Mouse (Mus musculus): ENCODE results near the gene Zfhx3. TPM values are rescaled to one million over a fixed set of nuclear protein-coding genes. Genes with fewer than 3 reads are reported as not detected.
A peak's percentile ranks its signal among the peaks of the same experiment; 100 is the strongest.

The Zfhx3 gene
- polyA plus RNA-seq, 1 experiment: 1.5 TPM

DNA sequence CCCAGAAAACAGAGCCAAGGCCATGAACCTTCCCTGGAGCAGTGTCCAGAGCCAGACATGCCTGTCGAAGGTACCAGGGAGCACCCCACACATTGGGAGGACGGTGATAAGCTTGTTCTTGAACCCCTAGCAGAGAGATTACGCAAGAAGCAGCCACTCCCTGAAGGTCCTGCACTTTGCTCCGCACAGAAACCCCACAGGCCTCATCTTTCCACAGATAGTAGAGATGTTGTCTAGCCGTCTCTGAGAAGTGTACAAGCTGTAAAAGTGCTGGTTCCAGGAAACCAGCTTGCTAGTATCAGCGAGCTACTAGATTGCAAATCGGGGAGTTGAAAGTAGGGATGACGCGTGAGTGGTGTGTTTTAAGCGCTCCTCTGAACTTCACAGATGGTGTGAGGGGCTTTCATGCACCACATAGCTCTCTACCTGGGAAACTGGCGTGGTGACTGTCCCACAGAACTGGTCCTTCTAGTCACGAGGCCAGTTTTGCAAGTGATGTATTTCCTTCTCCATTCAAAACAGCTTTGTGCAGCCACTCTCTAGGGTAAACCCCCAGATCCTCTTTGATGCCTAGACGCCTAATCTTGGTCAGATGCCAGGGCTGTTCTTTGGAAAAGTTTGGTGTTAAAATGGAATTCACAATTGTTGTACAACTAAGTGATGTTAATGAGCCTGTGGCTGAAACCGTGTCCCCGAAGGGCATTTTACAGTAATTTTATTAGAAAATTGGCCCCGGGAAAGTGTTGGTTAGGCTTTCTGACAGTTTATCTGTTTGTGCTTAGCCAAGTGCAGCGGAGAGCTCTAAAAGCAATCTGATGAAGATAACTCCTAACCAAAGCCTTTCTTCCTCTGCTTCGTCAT is 993.6 kb downstream of the Zfhx3 start:
- no peak for DNase-seq (ENCODE audit: extremely low spot score in 1 of 2, low spot score in 1 of 2)

DNA sequence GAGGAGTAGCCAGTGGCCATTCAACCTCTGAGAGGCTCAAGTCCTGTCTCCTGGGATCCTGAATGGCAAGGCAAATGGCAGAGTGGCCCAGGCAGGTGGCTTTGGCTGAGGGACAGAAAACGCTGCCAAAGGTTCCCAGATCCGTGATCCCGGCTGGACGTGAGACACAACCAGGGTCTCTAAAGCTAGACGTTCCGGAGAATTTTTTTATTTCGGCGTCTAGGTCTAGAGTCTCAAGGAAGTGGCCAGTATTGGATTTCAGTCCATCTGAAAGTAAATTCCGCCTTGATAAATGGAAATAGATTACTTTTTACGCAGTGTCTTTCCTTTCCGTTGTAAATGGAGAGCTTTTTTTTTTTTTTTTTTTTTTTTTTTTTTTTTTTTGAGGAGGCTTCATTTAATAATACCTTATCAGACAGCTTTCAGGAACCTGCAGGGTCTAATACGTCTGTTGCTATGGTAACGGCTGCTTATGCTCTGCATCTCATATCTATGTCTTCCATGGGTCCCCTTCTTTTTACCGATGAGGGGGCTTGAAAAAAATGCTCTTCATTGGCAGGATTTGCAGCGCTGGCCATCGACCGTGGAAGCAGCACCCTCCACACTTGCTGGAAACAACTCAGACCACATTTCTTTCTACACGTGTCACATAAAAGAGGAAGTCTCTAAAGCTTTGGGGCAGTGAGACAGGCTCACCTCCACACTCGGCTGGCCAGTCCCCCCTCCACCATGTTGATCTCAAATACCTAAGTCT is 994.4 kb downstream of the Zfhx3 start:
- DNase-seq (ENCODE audit: extremely low spot score in 1 of 2, low spot score in 1 of 2): no peak

DNA sequence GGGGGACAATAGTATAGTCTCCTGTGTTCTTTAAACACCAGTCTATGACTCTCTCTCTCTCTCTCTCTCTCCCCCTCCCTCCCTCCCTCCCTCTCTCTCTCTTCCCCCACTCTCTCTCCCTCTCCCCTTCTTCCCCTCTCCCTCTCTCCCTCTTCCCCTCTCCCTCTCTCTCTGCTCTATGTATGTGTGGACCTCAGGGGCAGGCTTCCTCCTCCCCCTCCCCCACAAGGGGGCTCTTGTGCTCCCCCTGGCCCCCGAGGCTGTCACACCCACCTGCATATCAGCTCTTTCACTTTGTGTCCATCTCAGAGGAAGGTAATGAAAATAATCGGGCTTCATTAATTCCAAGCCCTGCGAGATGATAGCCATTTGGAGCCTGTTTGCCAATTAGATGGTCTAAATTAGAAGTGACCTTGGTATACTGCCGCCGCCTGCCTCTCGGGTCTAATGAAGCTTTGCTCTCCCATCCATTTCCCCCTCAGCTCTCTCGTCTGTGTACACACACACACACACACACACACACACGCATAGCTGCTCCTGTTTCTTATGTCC is 995.5 kb downstream of the Zfhx3 start:
- no peak for DNase-seq (ENCODE audit: extremely low spot score in 1 of 2, low spot score in 1 of 2)

DNA sequence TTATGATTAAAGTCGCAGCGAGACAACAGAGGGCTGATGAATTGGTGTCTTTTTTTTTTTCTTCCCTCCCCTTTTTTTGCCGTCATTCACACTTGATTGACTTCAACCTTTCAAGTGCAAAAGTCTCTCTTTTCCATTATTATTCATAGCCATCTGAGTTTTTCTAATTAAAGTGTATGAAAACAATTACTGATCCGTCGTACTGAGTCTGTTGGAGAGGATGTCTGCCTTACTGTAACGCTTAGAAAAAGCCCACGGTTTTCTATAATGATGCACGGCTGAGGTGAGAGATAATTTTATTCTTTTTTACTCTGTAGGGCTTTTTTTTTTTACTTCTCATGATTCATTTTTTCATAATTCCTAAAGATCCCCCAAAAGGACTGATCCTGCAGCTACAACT is 1000.2 kb downstream of the Zfhx3 start:
- DNase-seq (ENCODE audit: extremely low spot score in 1 of 2, low spot score in 1 of 2): no peak

DNA sequence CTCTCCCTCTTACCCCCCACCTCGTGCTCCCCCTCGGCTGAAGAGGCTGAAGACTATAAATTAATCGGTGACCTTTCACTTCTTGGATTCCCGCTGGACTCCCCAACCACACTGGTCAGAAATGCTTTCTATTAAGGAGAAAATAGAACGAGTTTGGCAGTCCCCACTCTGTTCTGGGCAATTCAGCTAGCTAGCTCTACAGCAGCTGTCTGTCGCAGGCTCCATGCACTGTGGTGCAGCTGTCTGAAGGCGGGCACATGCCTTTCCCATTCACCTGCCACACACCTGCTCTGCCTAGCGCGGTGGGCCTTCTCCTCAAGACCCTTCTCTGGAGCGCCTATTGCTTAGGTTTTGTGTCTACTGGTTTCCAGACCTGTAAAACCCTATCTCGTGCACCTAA is 1000.7 kb downstream of the Zfhx3 start:
- no peak for DNase-seq (ENCODE audit: extremely low spot score in 1 of 2, low spot score in 1 of 2)

DNA sequence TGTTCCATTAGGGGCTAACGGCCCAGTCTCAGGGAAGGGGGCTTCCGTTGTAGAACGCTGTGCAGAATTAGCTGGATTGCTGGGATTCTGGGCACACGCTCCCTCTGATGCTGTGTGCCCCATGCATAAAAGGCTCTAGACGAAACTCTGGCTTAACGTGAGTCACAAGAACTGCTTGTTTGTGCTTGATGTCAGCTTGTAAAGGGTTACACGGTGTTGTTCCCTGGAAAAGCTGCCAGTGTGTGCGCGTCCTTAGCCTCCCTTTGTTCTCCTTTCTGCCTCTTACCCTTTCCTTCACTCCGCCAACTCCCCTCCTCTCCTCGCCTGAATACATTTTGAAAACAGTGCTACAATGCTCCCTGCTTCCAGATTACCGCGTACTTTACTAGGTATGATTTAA is 1001.9 kb downstream of the Zfhx3 start:
- DNase-seq (ENCODE audit: extremely low spot score in 1 of 2, low spot score in 1 of 2): no peak

DNA sequence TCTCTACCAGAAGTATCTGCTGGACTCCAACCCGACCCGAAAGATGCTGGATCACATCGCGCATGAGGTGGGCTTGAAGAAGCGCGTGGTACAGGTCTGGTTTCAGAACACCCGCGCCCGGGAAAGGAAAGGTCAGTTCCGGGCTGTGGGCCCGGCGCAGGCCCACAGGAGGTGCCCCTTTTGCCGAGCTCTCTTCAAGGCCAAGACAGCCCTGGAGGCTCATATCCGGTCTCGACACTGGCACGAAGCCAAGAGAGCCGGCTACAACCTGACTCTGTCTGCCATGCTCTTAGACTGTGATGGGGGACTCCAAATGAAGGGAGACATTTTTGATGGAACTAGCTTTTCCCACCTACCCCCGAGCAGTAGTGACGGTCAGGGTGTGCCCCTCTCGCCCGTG is 1007.9 kb downstream of the Zfhx3 start:
- no peak for DNase-seq (ENCODE audit: extremely low spot score in 1 of 2, low spot score in 1 of 2)

DNA sequence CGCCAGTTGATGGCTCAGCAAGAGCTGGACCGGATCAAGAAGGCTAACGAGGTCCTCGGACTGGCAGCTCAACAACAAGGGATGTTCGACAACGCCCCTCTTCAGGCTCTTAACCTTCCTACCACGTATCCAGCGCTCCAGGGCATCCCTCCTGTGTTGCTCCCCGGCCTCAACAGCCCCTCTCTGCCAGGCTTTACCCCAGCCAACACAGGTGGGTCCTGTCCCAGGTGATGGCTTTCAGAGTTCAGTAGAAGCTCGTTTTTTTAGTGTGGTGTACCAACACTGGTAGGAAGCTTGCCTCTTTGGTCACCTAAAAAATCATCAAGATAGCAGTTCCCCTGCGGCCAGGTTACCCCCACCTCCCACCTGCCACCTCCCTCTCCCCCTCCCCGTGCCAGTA is 1009.1 kb downstream of the Zfhx3 start:
- DNase-seq (ENCODE audit: extremely low spot score in 1 of 2, low spot score in 1 of 2): no peak

DNA sequence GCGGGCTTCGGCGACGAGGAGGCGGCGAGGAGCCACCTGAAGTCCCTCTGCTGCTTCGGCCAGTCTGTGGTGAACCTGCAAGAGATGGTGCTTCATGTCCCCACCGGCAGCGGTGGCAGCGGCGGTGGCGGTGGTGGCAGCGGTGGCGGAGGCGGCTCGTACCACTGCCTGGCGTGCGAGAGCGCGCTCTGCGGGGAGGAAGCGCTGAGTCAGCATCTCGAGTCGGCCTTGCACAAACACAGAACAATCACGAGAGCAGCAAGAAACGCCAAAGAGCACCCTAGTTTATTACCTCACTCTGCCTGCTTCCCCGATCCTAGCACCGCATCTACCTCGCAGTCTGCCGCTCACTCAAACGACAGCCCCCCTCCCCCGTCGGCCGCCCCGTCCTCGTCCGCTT is 1014.0 kb downstream of the Zfhx3 start:
- DNase-seq (ENCODE audit: extremely low spot score in 1 of 2, low spot score in 1 of 2): no peak

DNA sequence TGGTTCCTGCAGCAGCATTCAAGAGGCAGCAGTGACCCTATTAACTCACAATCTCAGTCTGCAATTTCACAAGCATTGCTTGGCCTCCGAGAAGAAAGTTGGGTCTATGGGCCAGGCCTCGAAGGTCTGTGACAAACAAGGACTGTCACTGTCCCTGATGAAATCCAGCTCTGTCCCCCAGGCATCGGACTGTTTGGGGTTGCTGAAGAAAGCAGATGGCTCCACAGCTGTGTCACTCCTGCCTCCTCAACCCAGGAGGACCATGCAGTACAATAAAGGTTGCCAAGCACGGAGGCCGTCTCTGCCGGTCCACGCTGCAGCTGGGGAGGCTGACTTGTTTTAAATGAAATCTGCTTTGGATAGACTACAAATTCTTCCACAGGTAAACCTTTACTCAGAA is 1020.1 kb downstream of the Zfhx3 start:
- no peak for DNase-seq (ENCODE audit: extremely low spot score in 1 of 2, low spot score in 1 of 2)

DNA sequence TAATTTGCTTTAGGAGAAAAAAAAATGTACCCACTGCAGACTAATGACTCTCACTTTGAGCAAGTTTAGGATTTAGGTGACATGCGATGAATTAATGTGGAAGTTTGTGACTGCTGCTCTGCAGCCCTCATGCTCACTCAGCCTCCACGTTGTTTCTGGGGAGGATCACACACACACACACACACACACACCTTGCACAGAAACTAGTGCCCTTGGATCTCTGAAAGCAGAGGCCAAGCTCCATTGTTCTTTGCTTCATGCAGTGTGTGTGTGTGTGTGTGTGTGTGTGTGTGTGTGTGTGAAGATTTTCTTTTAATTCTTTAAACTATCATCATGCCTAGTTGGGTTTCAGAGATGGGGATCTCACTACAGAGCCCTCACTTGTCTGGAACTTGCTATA is 1020.7 kb downstream of the Zfhx3 start:
- no peak for DNase-seq (ENCODE audit: extremely low spot score in 1 of 2, low spot score in 1 of 2)

DNA sequence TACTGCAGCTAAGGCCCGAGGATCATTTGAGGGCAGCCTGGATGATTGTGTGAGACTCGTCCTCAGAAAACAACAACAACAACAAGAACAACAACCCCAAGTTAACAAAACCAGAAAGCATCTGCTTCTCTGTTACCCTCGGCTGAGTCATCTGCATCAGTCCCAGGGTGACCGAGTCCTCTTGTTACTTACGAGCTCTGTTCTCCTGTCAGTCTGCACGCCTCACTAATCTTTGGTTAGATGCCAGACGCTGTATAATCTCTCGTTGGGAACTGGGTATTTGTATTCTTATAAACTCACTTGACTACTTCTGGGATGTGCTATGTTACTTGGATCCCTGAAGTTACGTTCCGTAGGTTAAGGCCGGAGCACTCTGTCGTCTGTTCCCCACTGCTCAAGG is 1023.6 kb downstream of the Zfhx3 start:
- no peak for DNase-seq (ENCODE audit: extremely low spot score in 1 of 2, low spot score in 1 of 2)

DNA sequence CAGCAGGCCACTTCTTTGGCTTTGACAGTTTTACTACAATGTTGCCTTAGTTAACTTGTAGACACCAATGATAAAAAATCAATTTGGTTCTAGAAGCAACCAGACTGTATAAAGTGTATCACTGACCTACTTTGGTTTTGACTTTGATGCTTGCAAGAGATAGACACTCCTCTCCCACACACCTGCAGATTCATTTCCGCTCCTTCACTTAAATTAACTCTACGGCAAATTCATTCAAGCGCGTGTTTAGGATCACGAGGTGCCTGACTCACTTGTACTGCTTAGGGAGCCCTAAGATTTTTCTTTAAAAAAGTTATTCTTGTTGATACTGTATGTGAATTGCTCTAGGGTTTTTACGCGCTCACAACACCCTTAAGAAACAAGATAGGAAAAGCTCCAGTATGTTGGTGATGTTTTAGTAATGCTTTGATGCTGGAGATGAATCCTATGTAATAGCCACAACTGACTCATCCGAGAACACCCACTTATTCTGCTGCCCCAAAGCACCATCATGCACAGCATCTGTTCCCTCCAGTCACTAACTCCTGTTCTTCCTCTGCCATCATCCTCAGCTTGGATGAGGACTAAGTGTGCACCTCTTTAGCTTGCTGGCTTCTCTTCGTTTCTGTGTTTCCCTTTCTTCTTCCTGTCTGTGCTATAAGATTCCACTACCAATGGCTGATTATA is 1031.3 kb downstream of the Zfhx3 start:
- peak; percentile 15 to 59 for DNase-seq (ENCODE audit: extremely low spot score in 1 of 2, low spot score in 1 of 2)

DNA sequence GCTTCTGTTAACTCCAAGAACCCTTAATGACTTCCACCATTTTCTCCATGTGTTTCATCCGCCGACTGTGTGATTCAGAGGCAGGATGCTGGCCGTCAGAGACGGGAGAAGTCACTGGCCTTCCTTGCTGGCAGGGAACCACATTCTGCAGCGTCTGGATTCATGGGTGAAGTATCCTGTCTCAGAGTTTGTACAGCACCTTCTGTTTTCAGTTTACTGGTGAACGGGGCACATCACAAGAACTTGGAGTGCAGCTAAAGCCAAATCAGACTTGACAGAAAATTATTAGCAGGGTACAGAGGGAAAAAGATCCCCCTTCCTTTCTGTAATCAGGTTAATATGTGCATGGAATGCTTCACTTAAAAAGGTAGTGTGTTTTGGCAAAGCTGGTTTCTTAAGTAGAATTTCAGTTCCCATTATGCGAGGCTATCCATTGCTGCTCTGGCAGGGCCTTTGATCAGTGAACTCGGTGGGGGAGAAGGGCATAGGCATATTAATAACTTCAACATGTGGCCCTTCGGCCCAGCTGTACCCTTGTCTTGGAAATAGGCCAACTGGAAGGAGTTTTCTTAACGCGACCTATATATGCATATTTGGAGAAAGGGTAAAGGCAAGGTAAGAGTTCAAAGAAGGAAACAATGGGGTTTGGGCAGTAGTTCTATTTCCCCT is 1035.4 kb downstream of the Zfhx3 start:
- DNase-seq (ENCODE audit: extremely low spot score in 1 of 2, low spot score in 1 of 2): no peak

DNA sequence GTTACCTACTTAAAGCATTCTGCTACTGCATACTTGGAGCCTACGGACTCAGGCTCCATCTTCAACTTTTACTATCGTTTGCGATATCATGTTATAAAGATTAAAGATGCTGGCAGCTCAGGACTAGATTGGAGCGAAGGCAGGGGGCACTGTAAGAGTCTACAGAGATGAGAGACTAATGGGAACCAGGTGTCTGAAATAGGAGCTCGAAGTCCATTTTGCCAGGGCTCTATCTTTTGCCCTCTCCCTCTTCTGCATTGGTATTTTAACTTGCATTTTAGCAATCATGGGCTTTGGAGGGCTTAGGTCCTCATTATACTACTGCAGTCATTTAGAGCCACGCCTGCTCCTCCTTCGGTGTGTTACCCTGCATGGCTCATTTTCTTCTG is 1035.9 kb downstream of the Zfhx3 start:
- no peak for DNase-seq (ENCODE audit: extremely low spot score in 1 of 2, low spot score in 1 of 2)

DNA sequence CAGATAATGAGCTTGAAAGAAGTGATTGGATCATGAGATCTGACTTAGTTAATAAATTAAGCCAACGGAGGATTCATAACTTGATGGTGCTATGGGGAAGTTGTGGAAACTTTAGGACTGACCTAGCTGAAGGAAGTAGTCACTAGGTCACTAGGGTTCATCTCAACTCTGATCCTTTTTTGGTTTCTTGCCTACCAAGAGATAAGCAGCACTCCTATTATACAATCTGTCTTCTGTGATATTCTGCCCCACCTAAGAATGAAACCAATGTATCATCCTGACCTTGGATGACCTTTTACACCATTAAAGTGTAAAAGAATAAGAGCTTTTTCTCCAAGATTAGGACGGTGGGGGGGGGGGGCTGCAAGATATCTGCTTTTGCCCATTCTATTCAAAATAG is 1042.5 kb downstream of the Zfhx3 start:
- DNase-seq (ENCODE audit: extremely low spot score in 1 of 2, low spot score in 1 of 2): no peak

DNA sequence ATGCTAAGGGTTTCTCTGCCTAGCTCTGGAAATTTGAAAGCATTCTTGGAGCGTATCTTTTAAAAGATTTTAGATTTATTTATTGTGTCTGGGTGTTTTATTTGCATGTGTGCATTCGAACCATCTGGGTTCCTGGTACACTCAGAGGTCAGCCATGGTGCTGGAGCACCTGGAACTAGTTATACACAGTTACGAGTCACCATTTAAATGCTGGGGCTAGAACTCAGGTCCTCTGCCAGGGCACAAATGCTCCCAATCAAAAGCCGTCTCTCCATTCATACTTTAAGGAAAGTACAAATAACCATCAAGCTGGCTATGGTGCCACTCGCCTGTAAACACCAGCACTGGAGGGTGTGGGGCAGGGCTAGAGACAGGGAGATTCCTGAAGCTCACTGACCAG is 1047.4 kb downstream of the Zfhx3 start:
- DNase-seq (ENCODE audit: extremely low spot score in 1 of 2, low spot score in 1 of 2): no peak

DNA sequence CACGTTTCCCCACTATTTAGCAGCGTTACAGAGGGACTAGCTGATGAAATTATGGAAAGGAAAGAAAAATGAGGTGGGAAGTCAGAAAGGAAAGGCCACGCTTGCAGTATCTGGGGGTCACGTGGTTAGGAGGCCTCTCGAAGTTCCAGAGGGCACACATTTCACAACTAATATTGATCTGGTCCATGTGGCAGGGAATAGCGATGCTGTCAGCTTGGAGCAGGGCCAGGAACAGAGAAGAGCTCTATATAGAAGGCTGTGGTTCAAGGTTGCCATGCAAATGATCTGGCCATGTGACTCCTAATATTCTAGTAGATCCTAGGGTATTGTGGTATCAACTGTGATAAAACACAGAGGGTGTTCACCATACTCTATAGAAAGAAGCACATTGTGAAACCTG is 1048.1 kb downstream of the Zfhx3 start:
- DNase-seq (ENCODE audit: extremely low spot score in 1 of 2, low spot score in 1 of 2): no peak

DNA sequence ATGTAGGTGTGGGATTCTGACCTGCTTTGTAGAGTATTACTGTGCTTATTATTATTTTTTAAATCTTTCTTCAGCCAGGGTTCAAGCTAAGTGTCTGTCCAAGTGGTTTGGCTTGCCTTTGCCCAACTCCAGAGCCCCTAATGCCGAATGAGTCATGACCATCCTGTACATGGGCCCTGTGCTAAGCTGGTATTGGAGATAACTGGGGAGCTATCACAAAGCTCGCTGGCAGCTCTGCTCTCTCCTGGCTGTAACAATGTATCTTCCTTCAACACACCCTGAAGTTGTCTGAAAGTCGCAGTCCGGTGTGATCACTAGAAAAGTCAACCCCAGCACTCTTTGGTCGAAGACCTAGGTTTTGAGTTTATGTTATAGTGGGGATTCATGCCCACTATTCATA is 1049.0 kb downstream of the Zfhx3 start:
- DNase-seq (ENCODE audit: extremely low spot score in 1 of 2, low spot score in 1 of 2): no peak

DNA sequence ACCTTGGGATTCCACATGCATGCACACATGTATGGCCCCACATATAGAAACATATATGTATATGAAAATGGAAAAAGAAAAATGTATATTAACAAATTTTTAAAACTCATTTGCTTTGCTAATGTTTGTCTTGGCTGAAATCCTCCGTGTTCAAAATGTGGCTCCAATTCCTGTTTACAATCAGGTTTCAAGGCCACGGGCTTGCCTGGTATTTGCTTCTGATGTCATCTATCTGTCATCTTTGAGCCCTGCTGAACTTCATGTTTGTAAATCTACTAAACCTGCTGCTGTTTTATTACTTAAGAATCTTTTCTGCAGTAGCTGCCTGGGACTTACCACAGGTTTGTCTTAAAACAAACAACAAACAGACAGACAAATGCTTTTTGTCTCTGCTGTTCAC is 1051.3 kb downstream of the Zfhx3 start:
- no peak for DNase-seq (ENCODE audit: extremely low spot score in 1 of 2, low spot score in 1 of 2)

DNA sequence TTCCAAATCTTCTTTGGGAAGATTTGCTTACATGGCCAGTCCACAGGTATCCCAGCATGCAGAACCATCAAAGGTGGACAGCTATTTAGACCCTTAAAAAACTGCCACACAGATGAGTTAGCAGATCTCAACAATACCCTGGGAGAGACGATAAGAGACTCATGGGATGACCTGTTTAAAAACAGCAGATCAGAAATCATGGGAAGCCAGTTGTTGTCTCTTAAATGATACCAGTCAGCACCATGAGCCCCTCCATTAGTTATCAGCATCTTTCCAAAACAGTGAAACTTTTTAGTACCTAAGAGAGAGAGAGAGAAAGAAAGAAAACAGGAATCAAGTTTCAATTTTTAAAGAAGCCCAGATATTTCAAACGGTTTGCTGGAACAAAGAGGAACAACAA is 1051.7 kb downstream of the Zfhx3 start:
- DNase-seq (ENCODE audit: extremely low spot score in 1 of 2, low spot score in 1 of 2): no peak
